Mouse (Mus musculus) E14TG2a.4 (cell line): ENCODE measurements around the gene Defb41.
A peak's percentile ranks its signal among the peaks of the same experiment; 100 is the strongest.

ENCODE experiments used
- CTCF ChIP-seq: conservative IDR thresholded peaks from 2 replicates; pipeline ENCODE4 v1.5.1; 2014; ENCODE audit warnings: low read length
- NANOG ChIP-seq: IDR thresholded peaks from 2 replicates; pipeline ENCODE4 v1.6.1; 2014; ENCODE audit warnings: borderline replicate concordance, low read length, mixed read lengths
- POU5F1 ChIP-seq: IDR thresholded peaks from 2 replicates; pipeline ENCODE4 v1.6.1; 2014; ENCODE audit warnings: low read length, borderline replicate concordance

- TF ChIP-seq NANOG (peak; percentile 92), CTCF (no peak), POU5F1 (no peak)
These were observed 41.5 kb downstream of the Defb41 start for GRCm38 (mm10) chr1:18223385-18223945.
